Mouse (Mus musculus) cerebellum, adult 2 months (tissue): Measurements from ENCODE around the gene Herc4. TPM values are rescaled to one million over a fixed set of nuclear protein-coding genes. Genes with fewer than 3 reads are reported as not detected.
"Not testable (repeated sequence)": the region's sequence is repeated elsewhere in the genome, so short reads cannot be mapped to it uniquely, and the experiment has no call there.

Source experiments
- DNase-seq, 2 experiments: peaks; one replicate each; pipeline ENCODE4 v3.0.0; 2021
- H3K27ac ChIP-seq: fragments of 200-500 bp; 2 replicates; pipeline ENCODE4 v1.5.1; 2012; ENCODE audit warnings: low read length, control low read depth, inconsistent platforms; ENCODE audit not compliant: insufficient read depth
- H3K27me3 ChIP-seq: fragments of 200-500 bp; 2 replicates; pipeline ENCODE4 v1.6.1; 2012; ENCODE audit warnings: inconsistent platforms, mild to moderate bottlenecking, low read length, moderate library complexity; ENCODE audit not compliant: control insufficient read depth, insufficient read depth
- H3K4me1 ChIP-seq: fragments of 200-500 bp; 2 replicates; pipeline ENCODE4 v1.6.1; 2011; ENCODE audit warnings: low read length; ENCODE audit not compliant: control insufficient read depth, insufficient read depth
- H3K4me3 ChIP-seq: fragments of 200-500 bp; replicated peaks from 2 replicates; pipeline ENCODE3; 2011; ENCODE audit warnings: mild to moderate bottlenecking, low read depth, low read length, control low read depth; ENCODE audit not compliant: insufficient read depth
- CTCF ChIP-seq: fragments of 200-500 bp; IDR thresholded peaks from 2 replicates; pipeline ENCODE4 v1.5.1; 2011; ENCODE audit warnings: low read depth, mild to moderate bottlenecking, control low read depth, low read length, moderate library complexity, borderline replicate concordance; ENCODE audit not compliant: insufficient read depth
- POLR2A ChIP-seq: fragments of 200-500 bp; IDR thresholded peaks from 2 replicates; pipeline ENCODE4 v1.6.1; 2011; ENCODE audit warnings: low read length, control low read depth, borderline replicate concordance; ENCODE audit not compliant: insufficient read depth
- WGBS: fragments of 180-500 bp; shearing (Covaris S2); methylation state at CpG from one replicate; pipeline ENCODE4 v1.1.7; 2018; 5-methylcytosine and 5-hydroxymethylcytosine counted together
- polyA plus RNA-seq: library from polyadenylated mRNA; depleted of rRNA; stranded (reverse); fragments of >200 nt; gene quantifications from 2 replicates; pipeline ENCODE4 v1.2.3, GENCODE M21; 2012; rRNA removed

Gene Herc4
- polyA plus RNA-seq, 1 experiment = 28.2 TPM

- WGBS = 84% methylated on average over 2 of the region's 2 CpGs
- Histone ChIP-seq H3K4me1 (no peaks in the 10 kb centered on the region), H3K4me3 (no peak overlapping the region), H3K27ac (no peak overlapping the region), H3K27me3 (no peaks in the 10 kb centered on the region)
- TF ChIP-seq POLR2A = no peak
- DNase-seq = no peak
These were observed 97.7 kb downstream of the Herc4 start for GRCm38 (mm10) chr10:63341351-63341750.

- DNase-seq = no peak
- no peaks in the 10 kb centered on the region for H3K4me1 ChIP-seq
- H3K4me3 ChIP-seq = no peak overlapping the region
- TF ChIP-seq POLR2A (no peak), CTCF (no peak)
- WGBS = 94% methylated on average over 3 of the region's 3 CpGs
- H3K27ac ChIP-seq = no peak overlapping the region
- H3K27me3 ChIP-seq = no peaks in the 10 kb centered on the region
These were observed 101.1 kb downstream of the Herc4 start for GRCm38 (mm10) chr10:63344751-63345150.

GRCm38 (mm10) chr10:63348291-63348690 lies 104.7 kb downstream of the Herc4 start:
- H3K4me3 ChIP-seq = no peak overlapping the region
- no peak for TF ChIP-seq POLR2A
- no peaks in the 10 kb centered on the region for H3K27me3 ChIP-seq
- H3K4me1 ChIP-seq = no peaks in the 10 kb centered on the region
- no peak for DNase-seq
- H3K27ac ChIP-seq = no peak overlapping the region
- 68% methylated on average over 3 of the region's 3 CpGs for WGBS

GRCm38 (mm10) chr10:63350666-63351065 lies 107.1 kb downstream of the Herc4 start:
- no peak overlapping the region for H3K4me3 ChIP-seq
- H3K27me3 ChIP-seq = no peaks in the 10 kb centered on the region
- TF ChIP-seq POLR2A (no peak), CTCF (no peak)
- H3K4me1 ChIP-seq = no peaks in the 10 kb centered on the region
- H3K27ac ChIP-seq = no peak overlapping the region
- 77% methylated on average over 7 of the region's 7 CpGs for WGBS
- no peak for DNase-seq

GRCm38 (mm10) chr10:63351099-63351498 lies 107.5 kb downstream of the Herc4 start:
- H3K4me3 ChIP-seq = not testable (repeated sequence)

GRCm38 (mm10) chr10:63352111-63352510 lies 108.5 kb downstream of the Herc4 start:
- no peak overlapping the region for H3K27ac ChIP-seq
- no peaks in the 10 kb centered on the region for H3K27me3 ChIP-seq
- no peak for TF ChIP-seq POLR2A
- no peak for TF ChIP-seq CTCF

More at GRCm38 (mm10) chr10:63351099-63351498, 107.5 kb downstream of the Herc4 start:
- not testable (repeated sequence) for H3K27ac ChIP-seq, DNase-seq, H3K27me3 ChIP-seq, H3K4me1 ChIP-seq
- WGBS = 84% methylated on average over 7 of the region's 7 CpGs

GRCm38 (mm10) chr10:63360502-63360901 lies 116.9 kb downstream of the Herc4 start:
- no peak for DNase-seq
- no peak overlapping the region for H3K4me3 ChIP-seq
- WGBS = 78% methylated on average over 1 of the region's 1 CpGs
- no peak overlapping the region for H3K27ac ChIP-seq
- no peak for TF ChIP-seq CTCF
- TF ChIP-seq POLR2A = no peak
- no peaks in the 10 kb centered on the region for H3K4me1 ChIP-seq
- no peaks in the 10 kb centered on the region for H3K27me3 ChIP-seq

More at GRCm38 (mm10) chr10:63352111-63352510, 108.5 kb downstream of the Herc4 start:
- Histone ChIP-seq H3K4me3 (no peak overlapping the region), H3K4me1 (no peaks in the 10 kb centered on the region)
- DNase-seq = no peak
- WGBS = 64% methylated on average over 5 of the region's 5 CpGs

- TF ChIP-seq POLR2A (no peak), CTCF (no peak)
- DNase-seq = no peak
- no peaks in the 10 kb centered on the region for H3K4me1 ChIP-seq
- 46% methylated on average over 7 of the region's 7 CpGs for WGBS
- no peak overlapping the region for H3K27ac ChIP-seq
- H3K4me3 ChIP-seq = no peak overlapping the region
- no peaks in the 10 kb centered on the region for H3K27me3 ChIP-seq
These were observed 122.4 kb downstream of the Herc4 start for GRCm38 (mm10) chr10:63365918-63366455.

GRCm38 (mm10) chr10:63367386-63367785 lies 123.8 kb downstream of the Herc4 start:
- no peak for DNase-seq
- 49% methylated on average over 6 of the region's 6 CpGs for WGBS
- Histone ChIP-seq H3K27me3 (no peaks in the 10 kb centered on the region), H3K4me1 (no peaks in the 10 kb centered on the region), H3K4me3 (no peak overlapping the region), H3K27ac (no peak overlapping the region)
- no peak for TF ChIP-seq CTCF
- TF ChIP-seq POLR2A = no peak

Other genes starting within 250 kb of the Herc4 start
- 97.0 and 97.6 TPM in 2 replicates for gene Hnrnph3, start 219.6 kb upstream of the Herc4 start, polyA plus RNA-seq
- 2.0 and 2.5 TPM in 2 replicates for gene Pbld2, start 219.5 kb upstream of the Herc4 start, polyA plus RNA-seq
- 0.32 and 0.47 TPM in 2 replicates for gene Pbld1, start 183.6 kb upstream of the Herc4 start, polyA plus RNA-seq
- gene Atoh7, start 144.2 kb upstream of the Herc4 start, polyA plus RNA-seq = 18.5 and 22.6 TPM in 2 replicates
- gene Mypn, start 39.9 kb upstream of the Herc4 start, polyA plus RNA-seq = 1.4 and 1.9 TPM in 2 replicates
- 15.3 and 17.2 TPM in 2 replicates for gene Sirt1, start 137.9 kb downstream of the Herc4 start, polyA plus RNA-seq
- 32.1 and 34.2 TPM in 2 replicates for gene Dnajc12, start 138.6 kb downstream of the Herc4 start, polyA plus RNA-seq
- not detected in 2 replicates for gene Gm7075, start 178.0 kb downstream of the Herc4 start, polyA plus RNA-seq
- 3.0 and 3.7 TPM in 2 replicates for gene Ctnna3, start 186.3 kb downstream of the Herc4 start, polyA plus RNA-seq